Mouse (Mus musculus) limb, embryonic 14.5 days (tissue): ENCODE measurements around the gene Ctdsp2. TPM values are rescaled to one million over a fixed set of nuclear protein-coding genes. Genes with fewer than 3 reads are reported as not detected.

Source experiments
- ATAC-seq: fragments of 200-750 bp; cut with Nextera tagmentation; 2 replicates; pipeline ENCODE4 v1.8.0; 2017; ENCODE audit warnings: low read depth, moderate number of reproducible peaks, moderate TSS enrichment; ENCODE audit not compliant: low FRiP score
- DNase-seq: peaks from one replicate; pipeline ENCODE4 v3.0.0-alpha.2; 2015; ENCODE audit warnings: low spot score
- H3K27ac ChIP-seq: fragments of 300-500 bp; sonication (generic); replicated peaks from 2 replicates; pipeline ENCODE4 v1.5.1; 2014; ENCODE audit warnings: low read depth, mild to moderate bottlenecking, low read length, moderate library complexity, mixed read lengths
- H3K27me3 ChIP-seq: fragments of 300-500 bp; sonication (generic); 2 replicates; pipeline ENCODE4 v1.6.1; 2014; ENCODE audit warnings: low read length, mixed read lengths; ENCODE audit not compliant: control insufficient read depth, insufficient read depth
- H3K36me3 ChIP-seq: fragments of 300-500 bp; sonication (generic); 2 replicates; pipeline ENCODE4 v1.6.1; 2014; ENCODE audit warnings: mild to moderate bottlenecking, low read length, moderate library complexity, mixed read lengths; ENCODE audit not compliant: control insufficient read depth, insufficient read depth
- H3K4me1 ChIP-seq: fragments of 300-500 bp; sonication (generic); 2 replicates; pipeline ENCODE4 v1.6.1; 2014; ENCODE audit warnings: antibody characterized with exemption, low read length, mixed read lengths; ENCODE audit not compliant: control insufficient read depth, insufficient read depth
- H3K4me2 ChIP-seq: fragments of 300-500 bp; sonication (generic); replicated peaks from 2 replicates; pipeline ENCODE4 v1.6.1; 2014; ENCODE audit warnings: low read depth, mild to moderate bottlenecking, low read length, moderate library complexity; ENCODE audit not compliant: severe bottlenecking
- H3K4me3 ChIP-seq: fragments of 300-500 bp; sonication (generic); replicated peaks from 2 replicates; pipeline ENCODE4 v1.5.1; 2014; ENCODE audit warnings: low read length
- H3K9ac ChIP-seq: fragments of 300-500 bp; sonication (generic); 2 replicates; pipeline ENCODE4 v1.6.1; 2014; ENCODE audit warnings: mild to moderate bottlenecking, low read depth, low read length, moderate library complexity; ENCODE audit not compliant: severe bottlenecking
- H3K9me3 ChIP-seq: fragments of 300-500 bp; sonication (generic); 2 replicates; pipeline ENCODE4 v1.6.1; 2016; ENCODE audit warnings: low read length; ENCODE audit not compliant: control insufficient read depth
- POLR2A ChIP-seq: fragments of 200-500 bp; IDR thresholded peaks from 2 replicates; pipeline ENCODE4 v1.8.0; 2012; ENCODE audit warnings: inconsistent platforms, mild to moderate bottlenecking, moderate library complexity, borderline replicate concordance; ENCODE audit not compliant: insufficient read depth, insufficient read length; ENCODE audit errors: extremely low read depth
- WGBS: fragments of 180-500 bp; shearing (Covaris S2); extraction: QIAGEN DNeasy Blood & Tissue Kit; methylation state at CpG from one replicate; pipeline ENCODE4 v1.1.7; 2014; 5-methylcytosine and 5-hydroxymethylcytosine counted together
- polyA plus RNA-seq, 2 experiments: library from polyadenylated mRNA; depleted of rRNA in 1 of 2; stranded (reverse) in 1 of 2; unstranded in 1 of 2; fragments of >200 nt; fragmentation: Nextera tagmentation in 1 of 2; extraction: Ambion mirVana in 1 of 2; gene quantifications; 2 replicates each; pipeline versions ENCODE4 v1.2.1 to v1.2.3; 2012 to 2014

Ctdsp2 gene
- polyA plus RNA-seq, 2 experiments = 143 to 230 TPM

- Histone ChIP-seq H3K36me3 (no peaks in the 10 kb centered on the region), H3K27ac (no peak overlapping the region), H3K4me3 (no peak overlapping the region), H3K9ac (no peak overlapping the region), H3K4me1 (no peaks in the 10 kb centered on the region), H3K27me3 (no peaks in the 10 kb centered on the region), H3K4me2 (no peak overlapping the region), H3K9me3 (no peaks in the 10 kb centered on the region)
- 88% methylated on average over 5 of the region's 5 CpGs for WGBS
- ATAC-seq = no peak
- DNase-seq = no peak
- no peak for TF ChIP-seq POLR2A
Measured at GRCm38 (mm10) chr10:126945531-126945930, 33.0 kb upstream of the Ctdsp2 start.

GRCm38 (mm10) chr10:126949824-126950223 is 28.7 kb upstream of the Ctdsp2 start:
- H3K9me3 ChIP-seq = no peaks in the 10 kb centered on the region
- ATAC-seq (no peak), DNase-seq (no peak)
- no peak overlapping the region for H3K4me3 ChIP-seq
- no peak overlapping the region for H3K9ac ChIP-seq
- WGBS = 73% methylated on average over 5 of the region's 5 CpGs
- no peaks in the 10 kb centered on the region for H3K27me3 ChIP-seq
- no peak overlapping the region for H3K4me2 ChIP-seq
- TF ChIP-seq POLR2A = no peak
- peaks cover 4% of the 10 kb centered on the region; the same call in 1 of the 2 replicates for H3K4me1 ChIP-seq
- no peaks in the 10 kb centered on the region for H3K36me3 ChIP-seq
- no peak overlapping the region for H3K27ac ChIP-seq

GRCm38 (mm10) chr10:126950572-126950971 is 27.9 kb upstream of the Ctdsp2 start:
- H3K27ac ChIP-seq = no peak overlapping the region
- DNase-seq = no peak
- no peak for TF ChIP-seq POLR2A
- no peaks in the 10 kb centered on the region for H3K9me3 ChIP-seq
- no peaks in the 10 kb centered on the region for H3K27me3 ChIP-seq
- ATAC-seq = no peak
- no peak overlapping the region for H3K4me2 ChIP-seq
- 82% methylated on average over 4 of the region's 4 CpGs for WGBS
- H3K4me1 ChIP-seq = peaks cover 4% of the 10 kb centered on the region; the same call in 1 of the 2 replicates
- H3K36me3 ChIP-seq = no peaks in the 10 kb centered on the region
- no peak overlapping the region for H3K4me3 ChIP-seq
- no peak overlapping the region for H3K9ac ChIP-seq

GRCm38 (mm10) chr10:126952375-126952774 is 26.1 kb upstream of the Ctdsp2 start:
- Histone ChIP-seq H3K27me3 (no peaks in the 10 kb centered on the region), H3K9ac (no peak overlapping the region), H3K27ac (peak overlapping the region; percentile 67; the same call in 1 of the 2 replicates), H3K36me3 (no peaks in the 10 kb centered on the region), H3K4me3 (no peak overlapping the region), H3K4me1 (peaks cover 16% of the 10 kb centered on the region), H3K9me3 (no peaks in the 10 kb centered on the region), H3K4me2 (no peak overlapping the region)
- no peak for ATAC-seq
- TF ChIP-seq POLR2A = no peak
- WGBS = 96% methylated on average over 1 of the region's 1 CpGs
- DNase-seq = no peak

- Histone ChIP-seq H3K27ac (peak overlapping the region; percentile 67), H3K4me3 (no peak overlapping the region), H3K4me2 (no peak overlapping the region), H3K36me3 (no peaks in the 10 kb centered on the region), H3K27me3 (no peaks in the 10 kb centered on the region), H3K9ac (no peak overlapping the region), H3K9me3 (no peaks in the 10 kb centered on the region), H3K4me1 (peaks cover 22% of the 10 kb centered on the region)
- 71% methylated on average over 3 of the region's 3 CpGs for WGBS
- no peak for TF ChIP-seq POLR2A
- no peak for ATAC-seq
- no peak for DNase-seq
Measured at GRCm38 (mm10) chr10:126953029-126953471, 25.5 kb upstream of the Ctdsp2 start.
